Mouse (Mus musculus) forebrain, embryonic 11.5 days (tissue): ENCODE data around the gene Gm42688. TPM values are rescaled to one million over a fixed set of nuclear protein-coding genes. Genes with fewer than 3 reads are reported as not detected.
A peak's percentile ranks its signal among the peaks of the same experiment; 100 is the strongest.

Source experiments
- ATAC-seq: fragments of 200-750 bp; cut with Nextera tagmentation; replicated peaks from 2 replicates; pipeline ENCODE4 v1.8.0; 2017; ENCODE audit warnings: moderate TSS enrichment; ENCODE audit not compliant: low FRiP score
- DNase-seq: peaks from one replicate; pipeline ENCODE4 v3.0.0-alpha.2; 2017; ENCODE audit warnings: low spot score
- H3K27ac ChIP-seq: fragments of 300-500 bp; sonication (generic); 2 replicates; pipeline ENCODE4 v1.5.1; 2014; ENCODE audit warnings: low read depth, low read length
- H3K27me3 ChIP-seq: fragments of 300-500 bp; sonication (generic); 2 replicates; pipeline ENCODE4 v1.6.1; 2014; ENCODE audit warnings: mild to moderate bottlenecking, low read length, mixed read lengths; ENCODE audit not compliant: control insufficient read depth, insufficient read depth
- H3K36me3 ChIP-seq: fragments of 300-500 bp; sonication (generic); 2 replicates; pipeline ENCODE4 v1.6.1; 2014; ENCODE audit warnings: mild to moderate bottlenecking, low read length, moderate library complexity, mixed read lengths; ENCODE audit not compliant: control insufficient read depth, insufficient read depth
- H3K4me1 ChIP-seq: fragments of 300-500 bp; sonication (generic); replicated peaks from 2 replicates; pipeline ENCODE4 v1.6.1; 2014; ENCODE audit warnings: low read length, mixed read lengths; ENCODE audit not compliant: control insufficient read depth, insufficient read depth
- H3K4me2 ChIP-seq: fragments of 300-500 bp; sonication (generic); 2 replicates; pipeline ENCODE4 v1.6.1; 2014; ENCODE audit warnings: low read depth, mild to moderate bottlenecking, low read length, moderate library complexity, mixed read lengths; ENCODE audit not compliant: severe bottlenecking
- H3K4me3 ChIP-seq: fragments of 300-500 bp; sonication (generic); 2 replicates; pipeline ENCODE4 v1.5.1; 2014; ENCODE audit warnings: low read depth, low read length
- H3K9ac ChIP-seq: fragments of 300-500 bp; sonication (generic); 2 replicates; pipeline ENCODE4 v1.6.1; 2014; ENCODE audit warnings: low read length
- H3K9me3 ChIP-seq: fragments of 300-500 bp; sonication (generic); 2 replicates; pipeline ENCODE4 v1.6.1; 2016; ENCODE audit warnings: low read length, mixed read lengths; ENCODE audit not compliant: control insufficient read depth
- WGBS: fragments of 180-500 bp; shearing (Covaris S2); extraction: QIAGEN DNeasy Blood & Tissue Kit; methylation state at CpG from one replicate; pipeline ENCODE4 v1.1.7; 2014; 5-methylcytosine and 5-hydroxymethylcytosine counted together
- polyA plus RNA-seq: library from polyadenylated mRNA; unstranded; fragments of >200 nt; fragmentation: Nextera tagmentation; extraction: Ambion mirVana; gene quantifications from 2 replicates; pipeline ENCODE4 v1.2.1, GENCODE M21; 2014

Gm42688 gene
- polyA plus RNA-seq, 1 experiment from 2014 or later, result 2.5 TPM

DNA sequence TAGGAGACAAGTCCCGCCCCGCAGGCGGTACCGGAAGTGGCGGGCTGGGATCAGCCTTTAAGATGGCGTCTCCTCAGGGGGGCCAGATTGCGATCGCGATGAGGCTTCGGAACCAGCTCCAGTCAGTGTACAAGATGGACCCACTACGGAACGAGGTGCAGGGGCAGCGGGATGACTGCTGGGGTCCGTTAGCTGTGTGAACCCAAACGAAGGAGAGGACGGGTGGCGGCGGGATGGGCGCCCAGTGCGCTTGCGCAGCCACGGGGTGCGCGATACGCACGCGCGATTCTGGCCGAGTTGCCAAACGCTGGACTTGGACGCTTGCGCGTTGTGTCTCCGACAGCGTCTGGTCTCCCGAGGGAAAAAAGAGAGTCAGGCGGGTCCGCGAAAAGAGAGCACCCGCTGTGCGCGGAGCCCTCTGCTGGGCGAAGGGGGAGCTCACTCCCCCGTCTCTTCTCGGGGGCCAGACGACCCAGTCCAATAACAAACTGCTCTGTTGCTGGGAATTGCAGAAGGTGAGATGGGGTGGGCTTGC is 23.0 kb upstream of the Gm42688 start:
- Histone ChIP-seq H3K4me1 (peaks cover 5% of the 10 kb centered on the region; the same call in 1 of the 2 replicates), H3K36me3 (peaks cover 3% of the 10 kb centered on the region; the same call in 1 of the 2 replicates), H3K4me2 (peak overlapping the region; percentile 99), H3K27ac (peak overlapping the region; percentile 77), H3K4me3 (peak overlapping the region; percentile 71), H3K9ac (peak overlapping the region; percentile 78), H3K9me3 (no peaks in the 10 kb centered on the region), H3K27me3 (peaks cover 29% of the 10 kb centered on the region)
- DNase-seq, result peak; percentile 99
- peak; percentile 93 for ATAC-seq
- under 1% methylated on average over 46 of the region's 46 CpGs for WGBS

DNA sequence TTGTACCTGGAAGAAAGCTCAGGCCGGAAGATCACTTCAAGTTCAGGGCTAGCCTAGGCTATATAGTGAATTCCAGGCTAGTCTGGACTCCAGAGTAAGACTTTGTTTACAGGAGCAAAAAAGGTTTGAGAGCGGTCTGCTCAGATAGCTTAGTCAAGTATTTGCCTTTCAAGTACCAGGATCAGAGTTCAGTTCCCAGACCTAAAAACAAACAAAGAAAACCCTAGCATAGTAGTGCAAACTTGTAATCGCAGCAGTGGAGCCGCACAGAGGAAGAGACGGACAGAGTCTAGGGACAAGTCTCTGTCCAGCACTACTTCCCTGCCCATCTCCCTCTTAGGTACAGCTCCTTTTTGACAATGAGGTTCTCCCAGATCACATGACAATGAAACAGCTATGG is 21.2 kb upstream of the Gm42688 start:
- DNase-seq (no peak), ATAC-seq (no peak)
- Histone ChIP-seq H3K4me1 (peaks cover 5% of the 10 kb centered on the region; the same call in 1 of the 2 replicates), H3K9me3 (no peaks in the 10 kb centered on the region), H3K27ac (no peak overlapping the region), H3K9ac (no peak overlapping the region), H3K36me3 (peaks cover 3% of the 10 kb centered on the region; the same call in 1 of the 2 replicates), H3K4me2 (no peak overlapping the region), H3K4me3 (no peak overlapping the region), H3K27me3 (peaks cover 34% of the 10 kb centered on the region)
- 93% methylated on average over 5 of the region's 5 CpGs for WGBS

DNA sequence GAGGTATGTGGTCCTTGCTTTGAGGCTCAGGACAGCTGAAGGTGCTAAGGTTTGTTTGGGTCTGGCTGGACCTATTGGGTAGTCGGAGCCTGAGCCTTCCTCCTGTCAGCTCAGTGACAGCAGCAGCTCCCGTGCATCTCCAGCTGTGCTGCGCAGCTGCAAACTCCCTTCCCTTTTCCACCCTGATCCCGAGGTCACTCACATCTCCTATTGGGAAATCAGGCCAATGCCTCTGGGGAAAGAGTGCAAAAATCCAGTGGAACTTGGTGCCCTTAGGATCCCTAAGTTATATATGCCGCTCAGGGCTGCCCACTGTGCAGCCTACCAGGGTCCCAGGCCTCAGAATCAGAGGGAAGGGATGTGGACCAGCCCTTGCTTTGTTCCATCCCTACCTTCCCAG is 17.9 kb upstream of the Gm42688 start:
- WGBS, result 6% methylated on average over 5 of the region's 5 CpGs
- no peak overlapping the region for H3K9ac ChIP-seq

DNA sequence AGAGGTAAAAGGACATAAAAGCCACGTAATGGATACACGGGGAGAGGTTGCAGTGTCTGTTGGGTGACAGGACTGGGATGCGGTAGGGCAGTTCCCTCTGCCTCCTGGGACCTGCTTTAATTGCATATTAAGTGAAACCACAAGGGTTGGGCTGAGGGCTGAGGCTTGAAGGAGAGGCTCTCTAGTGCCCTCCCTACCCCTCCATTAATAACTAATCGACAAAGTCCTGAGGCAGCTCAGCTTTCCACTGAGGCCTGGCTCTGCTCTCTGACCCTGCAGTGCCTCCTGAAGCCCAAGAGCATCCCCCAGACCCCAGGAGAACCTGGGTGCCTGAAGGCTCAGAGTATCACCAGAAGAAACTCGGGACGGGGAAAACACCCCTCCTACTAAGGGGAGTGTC is 16.9 kb upstream of the Gm42688 start:
- ATAC-seq, result no peak
- no peak for DNase-seq
- WGBS, result 7% methylated on average over 6 of the region's 6 CpGs
- H3K9me3 ChIP-seq, result no peaks in the 10 kb centered on the region
- no peak overlapping the region for H3K27ac ChIP-seq
- no peaks in the 10 kb centered on the region; the same call in 1 of the 2 replicates for H3K4me1 ChIP-seq
- H3K4me3 ChIP-seq, result no peak overlapping the region
- H3K4me2 ChIP-seq, result no peak overlapping the region
- H3K27me3 ChIP-seq, result peaks cover 62% of the 10 kb centered on the region
- peaks cover 3% of the 10 kb centered on the region; the same call in 1 of the 2 replicates for H3K36me3 ChIP-seq
- no peak overlapping the region for H3K9ac ChIP-seq

More for the DNA sequence above, 17.9 kb upstream of the Gm42688 start:
- Histone ChIP-seq H3K4me2 (no peak overlapping the region), H3K27me3 (peaks cover 57% of the 10 kb centered on the region), H3K4me3 (no peak overlapping the region), H3K9me3 (no peaks in the 10 kb centered on the region), H3K4me1 (peaks cover 5% of the 10 kb centered on the region; the same call in 1 of the 2 replicates), H3K27ac (no peak overlapping the region), H3K36me3 (peaks cover 3% of the 10 kb centered on the region; the same call in 1 of the 2 replicates)
- no peak for ATAC-seq
- DNase-seq, result no peak

DNA sequence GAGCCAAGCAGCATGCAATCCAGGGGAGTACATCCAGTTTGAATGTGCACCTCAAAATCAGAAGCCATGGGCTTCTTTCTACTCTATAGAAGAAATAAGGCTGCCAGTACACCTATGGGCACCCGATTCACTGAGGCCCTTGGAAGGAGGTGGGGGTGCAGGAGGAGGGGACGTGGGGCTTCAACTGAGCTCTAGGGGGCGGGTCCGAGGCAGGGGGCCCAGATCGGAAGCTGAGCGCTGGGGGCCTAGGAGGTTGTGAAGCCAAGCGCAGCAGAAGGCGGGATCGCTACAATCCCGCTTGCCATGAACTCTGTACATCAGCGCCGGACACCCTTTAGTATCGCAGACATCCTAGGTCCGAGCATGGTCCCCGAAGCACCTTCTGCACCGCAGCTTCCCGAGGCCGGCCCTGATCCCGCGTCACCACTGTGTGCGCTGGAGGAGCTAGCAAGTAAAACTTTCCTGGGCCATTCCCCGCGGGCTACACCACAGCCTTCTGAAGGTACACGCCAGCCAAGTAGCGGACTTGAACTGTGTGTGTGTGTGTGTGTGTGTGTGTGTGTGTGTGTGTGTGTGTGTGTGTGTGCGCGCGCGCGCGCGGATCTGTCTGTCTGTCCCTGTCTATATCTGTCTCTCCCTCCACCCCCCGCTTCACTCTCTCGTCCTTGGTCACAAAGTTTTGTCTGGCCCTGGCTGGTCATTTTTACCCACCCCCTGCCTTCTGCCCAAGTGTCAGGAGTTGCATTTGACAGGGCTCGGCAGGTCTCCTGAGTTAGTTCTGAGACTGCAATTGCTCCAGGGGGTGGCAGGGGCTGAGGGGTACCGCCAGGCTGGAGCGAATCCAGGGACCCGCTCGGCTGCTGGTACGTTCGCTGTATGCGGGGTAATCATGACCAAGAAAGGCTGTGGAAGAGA is 15.0 kb upstream of the Gm42688 start, which contains the start of gene Lbx2:
TSS of gene Lbx2 (plus strand) at position 247 of the 915 bp plus-strand sequence.
- Histone ChIP-seq H3K4me2 (no peak within 1 kb of the TSS), H3K9ac (no peak within 1 kb of the TSS), H3K27ac (no peak within 1 kb of the TSS), H3K4me3 (peak within 1 kb of the TSS; percentile 0; the same call in 1 of the 2 replicates), H3K9me3 (no peaks in the 10 kb centered on the region), H3K4me1 (no peaks in the 10 kb centered on the region), H3K36me3 (peaks cover 3% of the 10 kb centered on the region; the same call in 1 of the 2 replicates), H3K27me3 (peaks cover 65% of the 10 kb centered on the region)
- ATAC-seq, result no peak
- WGBS, result 2% methylated on average over 42 of the region's 42 CpGs
- DNase-seq, result no peak

DNA sequence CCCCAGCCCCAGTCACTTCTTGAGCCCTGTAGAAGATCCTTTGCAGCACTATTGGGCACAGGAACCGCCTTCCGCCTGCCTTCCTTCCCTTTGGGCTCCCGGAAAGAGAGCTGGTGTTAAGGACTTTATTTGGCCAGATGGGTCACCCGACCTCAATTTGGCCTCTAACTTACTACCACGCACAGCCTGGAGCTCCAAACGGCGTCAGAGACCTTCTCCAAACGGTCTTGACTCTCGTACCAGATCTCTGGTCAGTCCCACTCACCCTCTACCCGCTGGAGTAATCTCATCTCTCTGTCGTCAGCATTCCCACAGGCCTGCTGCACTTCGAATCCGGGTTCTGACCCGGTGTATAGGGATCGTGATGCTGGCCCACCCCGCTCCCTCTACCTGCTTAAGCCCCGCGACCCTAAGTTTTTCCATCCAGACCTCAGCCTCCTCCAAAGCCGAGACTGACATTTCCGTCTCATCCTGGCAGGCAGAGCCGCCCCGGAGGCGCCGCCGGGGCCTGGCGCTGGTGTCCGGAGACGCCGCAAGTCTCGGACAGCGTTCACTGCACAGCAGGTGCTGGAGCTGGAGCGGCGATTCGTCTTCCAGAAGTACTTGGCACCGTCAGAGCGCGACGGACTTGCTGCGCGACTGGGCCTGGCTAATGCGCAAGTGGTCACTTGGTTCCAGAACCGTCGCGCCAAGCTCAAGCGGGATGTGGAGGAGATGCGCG is 14.1 kb upstream of the Gm42688 start:
- H3K4me3 ChIP-seq, result 0 out of 2 replicates have a peak overlapping the region, but pooled peaks have one; percentile 7
- H3K4me2 ChIP-seq, result 0 out of 2 replicates have a peak overlapping the region, but pooled peaks have one; percentile 24
- no peaks in the 10 kb centered on the region for H3K4me1 ChIP-seq
- no peaks in the 10 kb centered on the region for H3K9me3 ChIP-seq
- H3K9ac ChIP-seq, result no peak overlapping the region
- no peaks in the 10 kb centered on the region for H3K36me3 ChIP-seq
- no peak overlapping the region for H3K27ac ChIP-seq
- WGBS, result 1% methylated on average over 47 of the region's 47 CpGs
- H3K27me3 ChIP-seq, result peaks cover 65% of the 10 kb centered on the region
- ATAC-seq (no peak), DNase-seq (no peak)

DNA sequence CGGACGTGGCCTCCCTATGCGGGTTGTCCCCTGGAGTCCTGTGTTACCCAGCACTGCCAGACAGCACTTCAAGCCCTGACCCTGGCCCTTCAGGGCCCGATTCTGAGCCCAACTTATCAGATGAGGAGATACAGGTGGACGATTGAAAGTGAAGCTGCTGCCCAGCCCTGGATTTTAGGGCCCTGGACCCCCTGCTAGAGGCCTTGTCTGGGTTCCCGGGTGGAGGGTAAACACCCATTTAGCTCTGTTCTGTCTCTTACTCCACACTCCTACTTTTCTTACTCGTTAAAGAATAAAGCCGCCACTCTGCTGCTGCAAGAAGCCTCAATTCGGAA is 13.5 kb upstream of the Gm42688 start:
- DNase-seq (no peak), ATAC-seq (no peak)
- H3K4me1 ChIP-seq, result no peaks in the 10 kb centered on the region
- H3K4me2 ChIP-seq, result 0 out of 2 replicates have a peak overlapping the region, but pooled peaks have one; percentile 24
- WGBS, result 3% methylated on average over 9 of the region's 9 CpGs
- peaks cover 61% of the 10 kb centered on the region for H3K27me3 ChIP-seq
- no peak overlapping the region for H3K27ac ChIP-seq
- 0 out of 2 replicates have a peak overlapping the region, but pooled peaks have one; percentile 7 for H3K4me3 ChIP-seq
- no peaks in the 10 kb centered on the region for H3K9me3 ChIP-seq
- no peak overlapping the region for H3K9ac ChIP-seq
- H3K36me3 ChIP-seq, result no peaks in the 10 kb centered on the region

DNA sequence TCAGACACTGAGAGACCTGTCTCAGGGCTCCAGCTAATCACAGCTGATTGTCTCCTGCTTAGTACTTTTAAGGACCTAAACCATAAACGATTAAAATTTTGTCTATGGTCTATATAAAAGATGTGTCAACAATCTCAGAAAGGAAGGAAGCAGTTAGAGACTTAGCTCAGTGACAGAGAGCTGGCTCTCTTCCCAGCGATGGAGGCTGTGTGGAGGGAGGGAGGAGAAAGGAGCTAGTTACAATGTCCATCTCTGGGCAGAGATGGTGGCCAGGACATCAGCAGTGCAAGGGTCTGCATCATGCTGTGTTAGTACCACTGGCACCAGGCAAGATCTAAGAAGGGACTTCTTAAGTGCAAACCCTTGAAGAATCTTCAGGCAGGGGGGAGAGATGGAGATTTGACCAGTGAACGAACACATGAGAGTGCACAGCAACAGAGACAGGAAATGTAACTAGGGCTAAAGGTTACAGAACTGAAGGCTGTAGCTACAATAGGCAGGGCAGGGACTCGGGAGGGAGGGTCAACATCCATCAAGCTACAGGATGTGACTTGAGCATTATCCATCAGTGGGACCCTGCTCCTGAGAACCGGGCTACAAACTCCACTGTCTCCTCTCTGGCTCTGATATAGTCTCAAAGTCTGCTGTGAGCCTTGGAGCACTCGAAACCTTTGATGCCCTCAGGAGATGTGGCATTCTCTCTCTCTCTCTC is 8.8 kb upstream of the Gm42688 start:
- Histone ChIP-seq H3K36me3 (no peaks in the 10 kb centered on the region), H3K27ac (no peak overlapping the region), H3K9me3 (peaks cover 3% of the 10 kb centered on the region; the same call in 1 of the 2 replicates), H3K4me2 (no peak overlapping the region), H3K4me1 (no peaks in the 10 kb centered on the region), H3K27me3 (peaks cover 17% of the 10 kb centered on the region), H3K9ac (no peak overlapping the region), H3K4me3 (no peak overlapping the region)
- 50% methylated on average over 6 of the region's 6 CpGs for WGBS
- DNase-seq, result no peak
- ATAC-seq, result no peak
